Mouse (Mus musculus): Measurements from ENCODE around the gene Ldlrap1. TPM values are rescaled to one million over a fixed set of nuclear protein-coding genes. Genes with fewer than 3 reads are reported as not detected.

Ldlrap1 gene
- polyA plus RNA-seq, 1 experiment from 2014 or later: 18.0 TPM

DNA sequence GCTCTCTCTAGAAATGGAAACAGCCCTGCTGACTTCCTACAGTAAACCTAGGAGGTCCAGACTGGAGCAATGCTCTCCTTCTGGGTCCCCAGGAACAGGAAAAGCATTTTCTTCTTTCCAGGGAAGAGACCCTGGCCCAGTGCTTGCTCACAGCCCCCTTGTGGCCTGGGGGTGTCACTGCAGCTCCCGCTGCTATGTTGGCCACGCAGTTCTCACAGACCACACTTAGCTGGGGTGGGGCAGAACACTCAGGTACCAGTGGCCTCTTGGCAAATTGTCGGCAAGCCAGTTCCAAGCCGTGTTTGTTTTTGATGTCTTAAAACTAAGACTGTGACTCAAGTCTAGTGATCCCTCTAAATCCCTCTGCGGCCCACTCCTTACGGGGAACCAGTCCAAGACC, 65.9 kb downstream of the Ldlrap1 start:
- Histone ChIP-seq H3K4me1 (replicated peaks; ENCODE audit: control insufficient read depth, insufficient read depth, low read length) (peaks cover 6% of the 10 kb centered on the region), H3K36me3 (ENCODE audit: control insufficient read depth, insufficient read depth) (no peaks in the 10 kb centered on the region), H3K9me3 (ENCODE audit: control insufficient read depth) (no peaks in the 10 kb centered on the region), H3K27me3 (replicated peaks; ENCODE audit: control insufficient read depth, insufficient read depth, low read length) (peaks cover 22% of the 10 kb centered on the region), H3K9ac (ENCODE audit: low read depth, low read length) (no peak overlapping the region), H3K4me3 (ENCODE audit: low read depth, low read length) (peak overlapping the region; percentile 63), H3K27ac (ENCODE audit: low read depth, low read length) (no peak overlapping the region), H3K4me2 (replicated peaks; ENCODE audit: low read depth) (peak overlapping the region; percentile 99)
- no peak for ATAC-seq
- WGBS: 25% methylated on average over 6 of the region's 6 CpGs
- TF ChIP-seq CTCF (IDR thresholded peaks at IDR 0.05; ENCODE audit: low read depth): peak; percentile 93

DNA sequence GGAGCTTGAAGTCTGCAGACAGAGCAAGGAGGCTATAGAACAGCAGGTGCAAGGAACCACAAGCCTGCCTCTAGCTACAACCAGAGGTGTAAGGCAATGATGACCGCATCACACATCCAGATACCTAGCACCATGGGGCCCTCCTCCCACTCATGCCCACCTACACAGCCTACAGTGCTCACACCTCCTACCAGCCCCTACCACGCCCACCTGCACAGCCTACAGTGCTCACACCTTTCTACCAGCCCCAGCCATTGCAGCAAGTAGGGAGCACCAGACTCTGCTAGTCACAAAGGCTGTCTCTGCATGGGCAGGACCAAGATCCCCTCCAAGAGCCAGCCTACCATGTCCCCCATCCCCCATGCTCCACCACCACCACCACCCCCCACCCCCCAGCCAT, 66.9 kb downstream of the Ldlrap1 start:
- ATAC-seq: no peak
- Histone ChIP-seq H3K27me3 (replicated peaks; ENCODE audit: control insufficient read depth, insufficient read depth, low read length) (peaks cover 22% of the 10 kb centered on the region), H3K4me1 (replicated peaks; ENCODE audit: control insufficient read depth, insufficient read depth, low read length) (peaks cover 6% of the 10 kb centered on the region), H3K36me3 (ENCODE audit: control insufficient read depth, insufficient read depth) (no peaks in the 10 kb centered on the region), H3K4me3 (ENCODE audit: low read depth, low read length) (no peak overlapping the region), H3K27ac (ENCODE audit: low read depth, low read length) (no peak overlapping the region), H3K4me2 (replicated peaks; ENCODE audit: low read depth) (no peak overlapping the region), H3K9ac (ENCODE audit: low read depth, low read length) (no peak overlapping the region), H3K9me3 (ENCODE audit: control insufficient read depth) (no peaks in the 10 kb centered on the region)
- WGBS: 91% methylated on average over 2 of the region's 2 CpGs
- TF ChIP-seq CTCF (IDR thresholded peaks at IDR 0.05; ENCODE audit: low read depth): no peak

DNA sequence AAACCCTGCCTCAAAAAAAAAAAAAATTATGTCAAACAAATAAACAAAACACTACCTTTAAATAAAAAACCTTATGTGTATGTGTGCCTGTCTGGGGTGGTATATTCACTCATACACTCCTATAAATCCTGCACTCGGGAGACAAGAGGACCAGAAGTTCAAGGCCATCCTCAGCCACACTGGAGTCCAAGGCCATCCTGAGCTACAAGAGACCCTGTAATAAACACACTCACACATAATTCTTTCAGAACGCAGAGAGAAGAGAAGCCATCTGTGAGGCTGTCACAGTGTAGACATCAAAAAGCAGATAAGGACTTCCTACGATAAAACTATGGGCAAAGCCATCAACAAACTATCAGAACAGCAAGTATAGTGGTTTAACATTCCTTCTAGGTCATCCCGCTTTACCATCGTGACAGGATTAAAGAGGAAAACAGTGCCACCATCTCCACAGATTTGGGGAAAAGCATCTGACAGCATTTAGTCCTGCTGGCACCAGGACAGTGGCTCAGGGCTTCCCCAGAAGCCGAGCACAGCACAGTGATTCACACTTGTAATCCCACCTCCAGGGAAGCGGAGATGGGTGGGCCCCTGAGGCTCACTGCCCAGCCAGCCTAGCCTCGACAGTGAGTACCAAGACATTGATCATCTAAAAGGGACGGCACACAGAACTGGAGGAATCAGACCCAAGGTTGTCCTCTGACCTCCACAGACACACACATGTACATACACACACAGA, 74.5 kb downstream of the Ldlrap1 start:
- 67% methylated on average over 9 of the region's 9 CpGs for WGBS
- Histone ChIP-seq H3K9ac (ENCODE audit: low read depth, low read length) (no peak overlapping the region), H3K9me3 (ENCODE audit: control insufficient read depth) (no peaks in the 10 kb centered on the region), H3K36me3 (ENCODE audit: control insufficient read depth, insufficient read depth) (no peaks in the 10 kb centered on the region), H3K4me3 (ENCODE audit: low read depth, low read length) (no peak overlapping the region), H3K27me3 (replicated peaks; ENCODE audit: control insufficient read depth, insufficient read depth, low read length) (no peaks in the 10 kb centered on the region), H3K4me2 (replicated peaks; ENCODE audit: low read depth) (no peak overlapping the region), H3K27ac (ENCODE audit: low read depth, low read length) (no peak overlapping the region), H3K4me1 (replicated peaks; ENCODE audit: control insufficient read depth, insufficient read depth, low read length) (no peaks in the 10 kb centered on the region)
- ATAC-seq: no peak
- TF ChIP-seq CTCF (IDR thresholded peaks at IDR 0.05; ENCODE audit: low read depth): no peak

DNA sequence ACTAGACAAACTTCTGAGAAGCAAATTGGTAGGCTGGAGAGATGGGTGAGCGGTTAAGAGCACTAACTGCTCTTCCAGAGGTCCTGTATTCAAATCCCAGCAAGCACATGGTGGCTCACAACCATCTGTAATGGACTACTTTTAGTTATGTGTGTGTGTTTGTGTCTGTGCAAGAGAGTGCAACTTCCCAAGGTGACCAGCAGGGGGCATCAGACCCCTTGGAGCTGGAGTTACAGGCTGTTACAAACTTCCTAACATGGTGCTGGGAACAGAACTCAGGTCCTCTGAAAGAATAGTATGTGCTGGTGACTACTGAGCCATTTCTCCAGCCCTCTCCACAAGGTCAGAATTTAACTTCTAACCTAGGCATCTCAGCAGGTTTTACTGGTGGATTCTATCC, 75.4 kb downstream of the Ldlrap1 start:
- ATAC-seq: no peak
- TF ChIP-seq CTCF (IDR thresholded peaks at IDR 0.05; ENCODE audit: low read depth): peak; percentile 44
- Histone ChIP-seq H3K9ac (ENCODE audit: low read depth, low read length) (no peak overlapping the region), H3K36me3 (ENCODE audit: control insufficient read depth, insufficient read depth) (no peaks in the 10 kb centered on the region), H3K27me3 (replicated peaks; ENCODE audit: control insufficient read depth, insufficient read depth, low read length) (no peaks in the 10 kb centered on the region), H3K4me3 (ENCODE audit: low read depth, low read length) (no peak overlapping the region), H3K9me3 (ENCODE audit: control insufficient read depth) (no peaks in the 10 kb centered on the region), H3K4me2 (replicated peaks; ENCODE audit: low read depth) (no peak overlapping the region), H3K27ac (ENCODE audit: low read depth, low read length) (no peak overlapping the region), H3K4me1 (replicated peaks; ENCODE audit: control insufficient read depth, insufficient read depth, low read length) (no peaks in the 10 kb centered on the region)
- WGBS: 90% methylated on average over 1 of the region's 1 CpGs

Other genes starting within 250 kb of the Ldlrap1 start
- gene Mtfr1l, start 232.6 kb downstream of the Ldlrap1 start, polyA plus RNA-seq (2015; fragmentation: Nextera tagmentation; extraction: Ambion mirVana): 84.5 and 88.1 TPM in 2 replicates
- 5.7 and 6.8 TPM in 2 replicates for gene Selenon, start 215.9 kb downstream of the Ldlrap1 start, polyA plus RNA-seq (2015; fragmentation: Nextera tagmentation; extraction: Ambion mirVana)
- 1.7 TPM in 2 replicates for gene Man1c1, start 63.7 kb downstream of the Ldlrap1 start, polyA plus RNA-seq (2015; fragmentation: Nextera tagmentation; extraction: Ambion mirVana)
- 18.5 and 19.0 TPM in 2 replicates for gene Maco1, start 85.3 kb upstream of the Ldlrap1 start, polyA plus RNA-seq (2015; fragmentation: Nextera tagmentation; extraction: Ambion mirVana)
- gene Rhd, start 96.5 kb upstream of the Ldlrap1 start, polyA plus RNA-seq (2015; fragmentation: Nextera tagmentation; extraction: Ambion mirVana): 0.10 and 0.16 TPM in 2 replicates
- 129 and 136 TPM in 2 replicates for gene Tmem50a, start 147.0 kb upstream of the Ldlrap1 start, polyA plus RNA-seq (2015; fragmentation: Nextera tagmentation; extraction: Ambion mirVana)
- gene Rsrp1, start 155.6 kb upstream of the Ldlrap1 start, polyA plus RNA-seq (2015; fragmentation: Nextera tagmentation; extraction: Ambion mirVana): 252 and 263 TPM in 2 replicates
- 76.2 and 88.6 TPM in 2 replicates for gene Syf2, start 162.9 kb upstream of the Ldlrap1 start, polyA plus RNA-seq (2015; fragmentation: Nextera tagmentation; extraction: Ambion mirVana)